Comparison of ENCODE assay signal across 19 mouse cellular contexts in genomic region chr3:30483006-30483684, GRCm38 (mm10).
A peak's percentile ranks its signal among the peaks of the same experiment; 100 is the strongest.
DNase-seq lines count a peak whose midpoint lies in the region; ATAC-seq lines count a peak whose summit lies in the region.
"Had no signal": no experiment of that assay in that cellular context is flagged by ENCODE, and none has a peak within 500 bp of the region (broad histone marks: within the 10 kb centered on the region; RNA-seq: fewer than 3 reads in every experiment).

No protein-coding gene starts in this region.

- no peaks in the 10 kb centered on the region for H3K36me3 ChIP-seq in midbrain, embryonic 11.5 days (ENCODE audit: control insufficient read depth, insufficient read depth, low read length)
- H3K36me3 ChIP-seq in midbrain, embryonic 16.5 days (ENCODE audit: control insufficient read depth, insufficient read depth, low read length), result no peaks in the 10 kb centered on the region
- peaks cover 11% of the 10 kb centered on the region for H3K36me3 ChIP-seq in embryonic facial prominence, embryonic 10.5 days (replicated peaks)
- H3K36me3 ChIP-seq: embryonic facial prominence, embryonic 15.5 days; heart, embryonic 10.5 days; hindbrain, embryonic 15.5 days; liver, embryonic 15.5 days had no signal

- peak; percentile 7; the same call in 1 of the 2 replicates for ATAC-seq in midbrain, embryonic 11.5 days (ENCODE audit: low FRiP score)
- no peak for ATAC-seq in midbrain, embryonic 16.5 days

- WGBS in midbrain, embryonic 11.5 days, result 15% methylated on average over 5 of the region's 5 CpGs
- 9% methylated on average over 5 of the region's 5 CpGs for WGBS in midbrain, embryonic 16.5 days
- 16% methylated on average over 5 of the region's 5 CpGs for WGBS in embryonic facial prominence, embryonic 10.5 days

- no peaks in the 10 kb centered on the region for H3K9me3 ChIP-seq in midbrain, embryonic 11.5 days (ENCODE audit: control insufficient read depth, low read length)
- no peaks in the 10 kb centered on the region for H3K9me3 ChIP-seq in midbrain, embryonic 16.5 days (replicated peaks; ENCODE audit: control insufficient read depth, low read length, poor library complexity, severe bottlenecking)
- H3K9me3 ChIP-seq in embryonic facial prominence, embryonic 10.5 days, result no peaks in the 10 kb centered on the region
- H3K9me3 ChIP-seq: embryonic facial prominence, embryonic 15.5 days; heart, embryonic 10.5 days; hindbrain, embryonic 15.5 days; liver, embryonic 15.5 days had no signal

- peaks cover 10% of the 10 kb centered on the region for H3K4me1 ChIP-seq in midbrain, embryonic 11.5 days (ENCODE audit: control insufficient read depth, insufficient read depth, low read length)
- H3K4me1 ChIP-seq in midbrain, embryonic 16.5 days (ENCODE audit: control insufficient read depth, insufficient read depth, low read length), result no peaks in the 10 kb centered on the region
- peaks cover 40% of the 10 kb centered on the region for H3K4me1 ChIP-seq in embryonic facial prominence, embryonic 10.5 days
- H3K4me1 ChIP-seq: embryonic facial prominence, embryonic 15.5 days; hindbrain, embryonic 15.5 days; liver, embryonic 15.5 days had no signal

- 0 out of 2 replicates have a peak overlapping the region, but pooled peaks have one; percentile 1 for H3K27ac ChIP-seq in midbrain, embryonic 11.5 days (ENCODE audit: low read depth, low read length)
- no peak overlapping the region for H3K27ac ChIP-seq in midbrain, embryonic 16.5 days (ENCODE audit: low read length)
- 0 out of 2 replicates have a peak overlapping the region, but pooled peaks have one; percentile 59 for H3K27ac ChIP-seq in embryonic facial prominence, embryonic 10.5 days (replicated peaks)
- H3K27ac ChIP-seq: embryonic facial prominence, embryonic 15.5 days; heart, embryonic 10.5 days; hindbrain, embryonic 15.5 days; layer of hippocampus, adult 2 months; liver, embryonic 15.5 days had no signal

- no peak overlapping the region for H3K9ac ChIP-seq in midbrain, embryonic 11.5 days (ENCODE audit: low read length)
- H3K9ac ChIP-seq in midbrain, embryonic 16.5 days (ENCODE audit: low read depth, low read length), result no peak overlapping the region
- H3K9ac ChIP-seq: embryonic facial prominence, embryonic 15.5 days; hindbrain, embryonic 15.5 days; liver, embryonic 15.5 days had no signal

- no peaks in the 10 kb centered on the region for H3K27me3 ChIP-seq in midbrain, embryonic 11.5 days (ENCODE audit: control insufficient read depth, insufficient read depth, low read length)
- no peaks in the 10 kb centered on the region for H3K27me3 ChIP-seq in midbrain, embryonic 16.5 days (ENCODE audit: control insufficient read depth, insufficient read depth, low read depth, low read length)
- no peaks in the 10 kb centered on the region for H3K27me3 ChIP-seq in embryonic facial prominence, embryonic 10.5 days (replicated peaks; ENCODE audit: low read depth, poor library complexity, severe bottlenecking)
- H3K27me3 ChIP-seq: embryonic facial prominence, embryonic 15.5 days; hindbrain, embryonic 15.5 days; liver, embryonic 15.5 days had no signal

- DNase-seq in kidney, adult 9 months, result peak; percentile 32
- DNase-seq in kidney, postnatal 14 days, result no peak
- no peak for DNase-seq in midbrain, embryonic 11.5 days (ENCODE audit: low spot score, missing footprints)
- no peak for DNase-seq in embryonic facial prominence, embryonic 10.5 days (ENCODE audit: low spot score)
- DNase-seq in retina, embryonic 14.5 days (ENCODE audit: low spot score), result peak; percentile 70
- DNase-seq in gastrocnemius, adult 18-20 months (ENCODE audit: low spot score), result no peak
- no peak for DNase-seq in layer of hippocampus, postnatal 25 days (ENCODE audit: extremely low spot score in 1 of 2, low spot score in 1 of 2)
- DNase-seq: cerebellum, postnatal 25 days; gastrocnemius, postnatal 25 days; heart, postnatal 14 days; left cerebral cortex, postnatal 4 days; lung, postnatal 4 days; thymus, postnatal 14 days had no signal

- no peak overlapping the region for H3K4me3 ChIP-seq in midbrain, embryonic 11.5 days (ENCODE audit: low read depth, low read length)
- H3K4me3 ChIP-seq in midbrain, embryonic 16.5 days (ENCODE audit: low read depth, low read length), result no peak overlapping the region
- no peak overlapping the region for H3K4me3 ChIP-seq in embryonic facial prominence, embryonic 10.5 days
- H3K4me3 ChIP-seq: embryonic facial prominence, embryonic 15.5 days; heart, embryonic 10.5 days; hindbrain, embryonic 15.5 days; layer of hippocampus, adult 2 months; liver, embryonic 15.5 days had no signal

- H3K4me2 ChIP-seq in midbrain, embryonic 11.5 days, result no peak overlapping the region
- H3K4me2 ChIP-seq in midbrain, embryonic 16.5 days (ENCODE audit: low read length), result no peak overlapping the region
- H3K4me2 ChIP-seq: embryonic facial prominence, embryonic 15.5 days; hindbrain, embryonic 15.5 days; liver, embryonic 15.5 days had no signal

Comparison
In these comparisons a context has a peak if more than half of its experiments do, and no peak if none do; other contexts are left out.
1. DNase-seq: peak in kidney, adult 9 months (single experiment) and retina, embryonic 14.5 days (single experiment); none in kidney, postnatal 14 days (single experiment), midbrain, embryonic 11.5 days (single experiment), embryonic facial prominence, embryonic 10.5 days (single experiment), gastrocnemius, adult 18-20 months (single experiment) and layer of hippocampus, postnatal 25 days (0 of 2).